Mouse (Mus musculus): ENCODE measurements around the gene Tdrd9.
A peak's percentile ranks its signal among the peaks of the same experiment; 100 is the strongest.
"Not testable (repeated sequence)": the region's sequence is repeated elsewhere in the genome, so short reads cannot be mapped to it uniquely, and the experiment has no call there.

Tdrd9 gene

DNA sequence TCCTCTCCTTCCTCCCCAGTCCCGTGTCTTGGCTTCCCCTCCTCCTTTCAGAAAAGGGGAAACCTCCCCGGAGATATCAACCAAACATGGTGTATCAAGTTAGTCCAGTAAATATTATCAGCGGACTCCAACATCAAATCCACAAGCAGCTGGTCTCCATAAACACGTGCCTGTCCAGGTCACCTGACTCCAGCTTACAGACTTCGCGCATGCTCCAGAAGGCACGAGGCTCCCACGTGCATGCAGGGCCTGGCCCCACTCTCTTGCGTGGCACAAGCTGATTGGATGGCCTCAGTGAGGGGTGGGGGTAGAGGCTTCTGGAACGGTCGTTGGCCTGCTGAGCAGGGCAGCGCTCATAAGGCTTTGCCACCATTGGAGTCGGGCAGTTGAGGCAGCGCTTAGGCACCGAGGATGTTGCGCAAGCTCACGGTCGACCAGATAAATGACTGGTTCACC lies at the start of gene Tdrd9:
Gene Tdrd9, plus strand, starts transcription at position 329 of the 456 bp plus-strand sequence.
- DNase-seq: no peak

DNA sequence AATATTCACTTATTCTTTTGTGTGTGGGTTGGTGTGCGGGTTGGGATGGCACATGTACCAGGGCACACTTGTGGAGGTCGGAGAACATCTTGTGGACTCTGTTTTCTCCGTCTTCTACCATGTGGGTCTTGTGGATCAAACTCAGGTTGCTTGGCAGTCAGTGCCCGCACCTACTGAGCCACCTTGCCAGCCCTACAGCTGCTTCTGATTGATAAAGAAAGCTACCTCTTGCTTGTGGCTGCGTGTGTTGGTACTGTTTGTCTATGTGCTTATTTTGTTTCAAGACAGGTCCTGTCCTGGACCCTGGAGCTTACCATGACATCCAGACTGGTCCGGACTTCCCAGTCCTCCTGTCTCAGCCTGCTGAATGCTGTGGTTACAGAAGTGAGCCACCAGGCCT lies 48.2 kb upstream of the Tdrd9 start:
- DNase-seq: no peak

DNA sequence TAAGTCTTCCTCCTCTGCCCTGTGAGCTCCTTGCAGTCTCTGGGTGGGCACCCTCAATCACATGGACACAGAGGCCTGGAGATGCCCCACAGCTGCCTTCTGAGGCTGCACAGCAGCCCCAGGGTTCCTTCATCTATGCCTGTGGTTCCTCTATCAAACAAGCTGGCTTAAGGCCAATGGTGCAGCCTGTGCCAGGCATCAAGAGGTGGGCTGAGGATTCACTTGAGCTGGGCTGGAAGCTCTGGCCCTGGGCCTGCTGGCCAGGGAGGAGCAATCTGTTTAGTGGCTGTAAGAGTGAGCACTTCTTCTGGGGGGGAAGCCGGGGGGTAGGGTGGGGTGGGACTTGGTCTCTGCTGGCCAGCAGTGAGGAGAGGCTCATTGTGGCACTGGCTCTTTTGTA lies 44.0 kb upstream of the Tdrd9 start:
- DNase-seq: no peak

GRCm38 (mm10) chr12:111928411-111928966 lies 42.9 kb upstream of the Tdrd9 start:
- no peak for DNase-seq

DNA sequence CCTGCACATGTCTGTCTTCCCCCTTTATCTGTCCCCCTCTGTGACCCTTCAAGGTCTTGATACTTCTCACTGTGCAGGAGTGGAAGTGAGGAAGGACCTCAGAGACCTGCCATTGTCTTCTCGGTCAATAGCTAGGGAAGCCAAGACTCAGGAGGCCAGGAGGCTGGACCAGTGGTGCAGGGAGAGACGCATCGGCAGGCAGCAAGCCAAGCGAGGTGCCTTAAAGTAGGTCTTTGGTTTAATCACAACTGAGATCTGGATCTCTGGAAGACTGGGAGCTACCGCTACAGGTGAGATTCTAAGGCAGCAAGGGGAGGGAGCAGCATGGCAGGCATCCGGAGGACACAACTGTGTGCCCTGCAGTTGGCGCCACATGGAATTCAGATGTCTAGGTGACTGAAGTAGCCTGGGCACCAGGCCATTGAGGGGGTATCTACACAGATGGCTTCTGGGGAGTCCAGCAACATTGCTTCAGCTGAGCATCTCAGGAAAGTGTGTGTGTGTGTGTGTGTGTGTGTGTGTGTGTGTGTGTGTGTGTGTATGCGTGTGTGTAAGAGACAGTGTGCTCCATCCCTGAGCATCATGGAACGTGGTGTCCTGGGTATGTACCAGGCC lies 39.8 kb upstream of the Tdrd9 start:
- no peak for DNase-seq

GRCm38 (mm10) chr12:111932513-111932912 lies 38.8 kb upstream of the Tdrd9 start:
- DNase-seq: no peak

GRCm38 (mm10) chr12:111933032-111933704 lies 38.2 kb upstream of the Tdrd9 start:
- no peak for DNase-seq

GRCm38 (mm10) chr12:111933971-111934370 lies 37.4 kb upstream of the Tdrd9 start:
- DNase-seq: no peak

- no peak for DNase-seq
Observed at GRCm38 (mm10) chr12:111936706-111937550, 34.4 kb upstream of the Tdrd9 start.

- no peak for DNase-seq
Observed at GRCm38 (mm10) chr12:111938623-111939177, 32.7 kb upstream of the Tdrd9 start.

DNA sequence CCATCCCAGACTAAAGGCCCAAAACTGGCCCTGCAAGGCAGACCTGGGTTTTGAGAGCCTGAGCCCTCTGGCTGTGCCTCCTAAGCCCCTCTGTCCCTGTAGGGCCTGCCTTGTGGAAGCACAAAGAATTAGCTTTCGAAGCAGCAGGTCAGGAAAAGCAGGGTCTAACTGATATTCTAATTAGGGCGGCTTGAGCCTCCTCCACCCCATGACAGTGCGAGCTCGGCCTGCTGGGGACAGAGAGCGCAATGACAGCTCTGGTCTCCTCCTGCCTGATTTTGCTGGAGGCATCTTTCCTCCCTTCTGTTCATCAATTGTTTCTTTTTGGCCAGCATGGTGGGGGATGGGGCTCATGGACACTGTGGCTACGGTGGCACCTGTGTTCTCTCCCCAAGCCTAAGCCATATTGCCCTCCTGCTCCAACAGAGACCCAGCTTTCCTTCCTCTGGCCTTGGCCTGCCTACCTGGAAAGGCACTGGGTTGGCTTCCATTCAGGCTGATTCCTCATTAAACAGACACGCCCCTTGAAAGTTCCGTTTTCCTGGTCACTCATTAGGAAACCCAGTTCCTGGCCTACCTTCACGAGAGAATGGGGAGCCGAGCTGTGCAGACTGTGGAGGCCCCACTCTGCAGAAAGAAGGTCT lies 27.8 kb upstream of the Tdrd9 start:
- no peak for DNase-seq

DNA sequence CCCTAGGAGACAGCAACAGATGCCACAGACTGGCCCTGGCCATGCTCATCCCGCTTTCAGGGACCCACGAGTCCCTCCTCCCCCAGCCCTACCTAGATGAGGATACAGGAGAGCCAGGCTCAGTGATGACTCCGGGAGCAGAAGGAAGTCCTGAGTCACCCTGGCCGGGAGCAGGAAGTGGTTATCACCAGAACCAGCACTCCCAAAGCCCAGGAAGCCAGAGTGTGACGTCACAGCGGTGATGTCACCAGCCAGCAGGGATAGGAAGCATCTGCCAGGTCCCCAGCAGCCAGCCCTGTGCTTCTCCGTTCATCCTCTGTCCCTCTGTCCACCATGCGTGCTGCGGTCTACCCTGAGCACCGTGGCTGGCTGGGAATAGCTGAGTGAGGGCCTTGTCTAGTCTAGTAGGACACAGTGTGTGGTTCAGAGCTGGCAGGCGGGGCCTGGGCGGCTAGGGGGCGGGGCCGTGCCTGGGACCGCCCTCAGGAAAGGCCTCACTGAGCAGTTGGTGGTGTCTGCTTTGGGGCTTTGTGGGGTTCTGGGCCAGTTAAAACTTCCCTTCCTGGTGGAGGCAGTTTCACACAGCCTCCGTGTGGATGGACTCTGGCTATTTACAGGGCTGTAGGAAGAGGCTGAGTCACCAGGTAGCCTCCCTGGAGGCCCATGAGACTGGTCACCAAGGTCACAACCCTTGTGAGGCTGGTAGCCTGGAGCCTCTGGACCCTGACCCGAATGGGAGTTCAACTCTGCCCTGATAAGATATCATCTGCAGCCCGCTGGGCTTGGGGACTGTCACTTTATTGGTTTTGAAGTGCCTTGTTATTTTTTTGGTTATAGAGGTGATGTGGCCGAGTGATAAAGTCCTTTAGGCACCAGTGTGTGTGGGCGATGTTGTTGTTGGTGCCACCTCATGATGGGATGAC lies 27.0 kb upstream of the Tdrd9 start:
- DNase-seq: not testable (repeated sequence)

DNA sequence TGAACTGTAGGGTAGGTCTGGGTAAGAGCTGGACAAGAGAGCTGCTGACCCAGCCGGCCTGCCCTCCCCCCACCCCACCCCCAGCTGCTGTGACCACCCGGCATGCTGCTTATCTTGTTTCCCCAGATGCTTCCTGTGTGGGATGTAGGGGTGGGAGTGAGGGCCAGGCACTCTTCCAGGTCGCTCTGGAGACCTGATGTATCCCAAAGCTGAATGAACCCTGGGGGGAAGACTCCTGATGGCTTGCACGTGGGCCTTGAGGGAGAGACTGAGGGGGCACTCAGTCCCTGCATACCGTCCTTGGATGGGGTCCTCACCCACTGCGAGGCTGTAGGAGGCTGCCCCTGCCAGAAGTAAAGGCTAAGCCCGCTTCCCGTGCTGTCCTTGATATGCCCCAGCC lies 26.2 kb upstream of the Tdrd9 start:
- DNase-seq: no peak

- DNase-seq: not testable (repeated sequence)
Observed at GRCm38 (mm10) chr12:111945765-111946655, 25.3 kb upstream of the Tdrd9 start.

- peak; percentile 30 to 42 for DNase-seq
Observed at GRCm38 (mm10) chr12:111946716-111947115, 24.6 kb upstream of the Tdrd9 start.

DNA sequence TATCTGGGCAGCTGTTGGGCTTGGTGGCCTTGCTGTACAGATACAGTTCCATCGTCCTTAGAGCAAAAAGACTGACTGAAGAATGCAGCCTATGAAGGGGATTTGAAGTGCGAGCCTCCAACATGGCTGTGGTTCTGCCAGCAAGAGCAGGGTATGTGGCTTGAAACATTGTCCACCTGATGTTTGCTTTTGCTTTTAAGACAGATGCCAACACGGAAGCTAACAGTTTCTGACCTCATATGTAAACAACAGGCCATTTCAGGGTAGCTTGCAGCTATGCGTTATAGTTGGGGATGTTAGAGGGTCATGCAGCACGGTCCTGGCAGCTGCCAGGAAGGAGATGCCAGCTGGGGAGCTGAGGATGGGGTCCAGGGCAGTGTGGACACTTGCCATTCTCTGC lies 20.9 kb upstream of the Tdrd9 start:
- DNase-seq: no peak

DNA sequence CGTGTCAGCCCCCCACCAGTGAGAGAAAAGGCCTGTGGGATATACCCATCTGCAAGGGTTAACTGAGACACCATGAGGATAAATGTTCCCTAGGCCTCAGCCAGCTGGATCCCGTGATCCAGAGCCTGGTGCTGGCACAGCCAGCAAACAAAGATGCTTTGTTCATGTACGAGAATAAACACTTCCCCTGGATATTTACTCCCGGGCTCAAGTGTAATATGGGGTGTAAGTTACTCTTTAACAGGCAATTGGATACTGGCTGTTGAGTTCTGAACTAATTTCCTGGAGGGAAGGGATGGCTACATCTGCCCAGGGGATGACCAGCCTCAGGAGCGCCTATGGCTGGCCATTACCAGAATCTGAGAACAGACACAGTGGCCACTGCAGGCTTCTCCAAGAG lies 19.7 kb upstream of the Tdrd9 start:
- DNase-seq: no peak

- no peak for DNase-seq
Observed at GRCm38 (mm10) chr12:111956173-111956572, 15.2 kb upstream of the Tdrd9 start.

DNA sequence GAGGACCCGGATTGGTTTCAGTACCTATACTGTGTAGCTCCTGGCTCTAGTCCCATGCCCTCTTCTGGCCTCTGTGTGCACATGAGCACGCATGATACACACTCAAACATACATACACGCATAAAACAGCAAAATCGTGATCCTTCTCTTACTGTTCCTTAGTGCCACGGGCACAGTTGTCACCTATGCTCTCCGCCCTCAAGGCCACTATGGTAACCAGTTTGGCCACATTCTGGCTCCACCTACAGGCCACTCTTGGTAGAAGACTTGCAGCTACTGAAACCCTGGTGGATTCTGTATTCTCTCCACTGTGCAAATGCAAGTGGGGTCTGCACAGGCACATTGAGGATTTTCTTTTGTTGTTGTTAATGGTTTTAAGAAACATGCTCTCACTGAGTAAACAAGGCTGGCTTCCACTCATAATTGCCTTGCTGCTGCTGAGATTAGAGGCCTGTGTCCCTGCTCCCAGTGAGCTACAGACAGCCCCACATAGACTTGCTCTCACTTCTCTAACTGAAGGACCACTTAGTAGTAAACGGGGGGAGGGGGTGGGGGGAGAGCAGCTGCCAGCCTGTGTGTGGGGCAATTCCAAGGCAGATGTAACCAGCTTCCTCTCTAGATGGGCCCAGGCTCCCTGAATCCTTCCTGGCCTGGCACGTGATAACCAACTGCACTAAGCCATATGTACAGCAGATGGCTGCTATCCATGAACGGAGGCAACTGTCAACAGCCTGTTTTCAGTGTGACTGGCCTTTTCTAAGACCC lies 13.1 kb upstream of the Tdrd9 start:
- peak in 1 of 2 experiments; percentile 45 for DNase-seq
